Mouse (Mus musculus) heart, embryonic 16.5 days (tissue): ENCODE results near the gene Mkln1. TPM values are rescaled to one million over a fixed set of nuclear protein-coding genes. Genes with fewer than 3 reads are reported as not detected.

Experiments
- ATAC-seq: fragments of 200-750 bp; cut with Nextera tagmentation; replicated peaks from 2 replicates; pipeline ENCODE4 v1.8.0; 2017; ENCODE audit warnings: moderate number of reproducible peaks; ENCODE audit not compliant: insufficient read depth, low FRiP score; ENCODE audit errors: extremely low read depth
- H3K27ac ChIP-seq: fragments of 300-500 bp; sonication (generic); 2 replicates; pipeline ENCODE4 v1.5.1; 2014; ENCODE audit warnings: mild to moderate bottlenecking, low read length, control low read depth, moderate library complexity
- H3K27me3 ChIP-seq: fragments of 300-500 bp; sonication (generic); 2 replicates; pipeline ENCODE4 v1.6.1; 2014; ENCODE audit warnings: low read length, mixed read lengths; ENCODE audit not compliant: control insufficient read depth, insufficient read depth
- H3K36me3 ChIP-seq: fragments of 300-500 bp; sonication (generic); 2 replicates; pipeline ENCODE4 v1.6.1; 2014; ENCODE audit not compliant: control insufficient read depth, insufficient read depth
- H3K4me1 ChIP-seq: fragments of 300-500 bp; sonication (generic); 2 replicates; pipeline ENCODE4 v1.6.1; 2014; ENCODE audit warnings: low read length, mixed read lengths; ENCODE audit not compliant: control insufficient read depth, insufficient read depth
- H3K4me2 ChIP-seq: fragments of 300-500 bp; sonication (generic); 2 replicates; pipeline ENCODE4 v1.6.1; 2014; ENCODE audit warnings: low read depth, mild to moderate bottlenecking, control low read depth, low read length
- H3K4me3 ChIP-seq: fragments of 300-500 bp; sonication (generic); 2 replicates; pipeline ENCODE4 v1.5.1; 2014; ENCODE audit warnings: mild to moderate bottlenecking, control low read depth, low read length
- H3K9ac ChIP-seq: fragments of 300-500 bp; sonication (generic); 2 replicates; pipeline ENCODE4 v1.6.1; 2014; ENCODE audit warnings: low read length, control low read depth
- H3K9me3 ChIP-seq: fragments of 300-500 bp; sonication (generic); replicated peaks from 2 replicates; pipeline ENCODE4 v1.6.1; 2016; ENCODE audit warnings: low read length; ENCODE audit not compliant: control insufficient read depth
- WGBS: fragments of 180-500 bp; shearing (Covaris S2); extraction: QIAGEN DNeasy Blood & Tissue Kit; methylation state at CpG from one replicate; pipeline ENCODE4 v1.1.7; 2014; 5-methylcytosine and 5-hydroxymethylcytosine counted together
- polyA plus RNA-seq: library from polyadenylated mRNA; unstranded; fragments of >200 nt; fragmentation: Nextera tagmentation; extraction: Ambion mirVana; gene quantifications from 2 replicates; pipeline ENCODE4 v1.2.1, GENCODE M21; 2015

The Mkln1 gene
- polyA plus RNA-seq, 1 experiment from 2014 or later, result 228 TPM

DNA sequence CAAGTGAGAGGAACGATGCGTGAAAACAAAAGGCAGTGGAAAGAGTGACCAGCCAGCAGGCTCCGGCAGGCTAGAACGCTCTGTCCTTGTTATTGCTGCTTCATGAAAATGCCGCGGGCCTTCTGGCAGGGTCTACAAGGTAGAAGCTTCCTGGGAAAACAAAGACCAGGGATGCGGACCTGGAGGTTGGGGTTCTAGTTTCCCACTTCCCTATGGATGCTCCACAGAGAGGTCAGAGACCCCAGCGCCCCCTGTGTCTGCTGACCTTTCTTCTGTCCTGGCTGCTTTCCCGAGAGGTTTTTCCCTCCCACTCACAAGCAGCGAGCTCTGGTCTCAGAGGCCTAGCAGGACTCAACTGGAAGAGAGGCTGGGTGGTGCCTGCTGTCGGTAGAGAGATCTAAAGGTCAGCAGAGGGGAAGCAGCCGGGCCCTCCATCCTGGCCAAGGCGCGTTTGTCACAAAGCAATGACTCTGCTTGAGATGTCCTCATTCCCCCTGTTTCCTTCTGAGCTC, 27.9 kb upstream of the Mkln1 start:
- Histone ChIP-seq H3K4me2 (no peak overlapping the region), H3K9me3 (no peaks in the 10 kb centered on the region), H3K4me3 (no peak overlapping the region), H3K9ac (no peak overlapping the region), H3K4me1 (peaks cover 17% of the 10 kb centered on the region; the same call in 1 of the 2 replicates), H3K27me3 (no peaks in the 10 kb centered on the region), H3K36me3 (no peaks in the 10 kb centered on the region), H3K27ac (peak overlapping the region; percentile 75)
- WGBS, result 52% methylated on average over 14 of the region's 14 CpGs
- 0 out of 2 replicates have a peak, but pooled peaks have one; percentile 23 for ATAC-seq

DNA sequence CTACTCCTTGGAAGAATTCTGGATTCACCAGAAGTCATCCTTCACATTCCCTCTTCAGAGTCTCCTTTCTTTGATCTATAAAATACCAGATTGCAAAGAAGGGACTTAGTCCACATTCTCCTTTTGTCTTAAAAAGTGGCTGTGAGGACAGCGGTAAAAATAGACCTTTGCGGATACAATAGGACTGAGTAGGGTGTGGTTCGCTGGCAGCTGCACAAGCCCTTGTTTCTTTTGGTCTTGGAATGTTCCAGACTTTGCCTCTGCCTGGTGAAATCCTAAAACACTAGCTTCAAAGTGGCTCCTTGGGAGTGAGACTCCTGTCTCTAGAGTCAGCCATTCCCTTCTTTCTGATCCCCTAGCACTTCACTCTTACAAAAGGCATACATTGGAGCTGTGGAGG, 27.4 kb upstream of the Mkln1 start:
- Histone ChIP-seq H3K4me2 (no peak overlapping the region), H3K27ac (peak overlapping the region; percentile 75), H3K9me3 (no peaks in the 10 kb centered on the region), H3K4me1 (peaks cover 17% of the 10 kb centered on the region; the same call in 1 of the 2 replicates), H3K4me3 (no peak overlapping the region), H3K36me3 (no peaks in the 10 kb centered on the region), H3K27me3 (no peaks in the 10 kb centered on the region), H3K9ac (no peak overlapping the region)
- ATAC-seq, result no peak; the same call in 1 of the 2 replicates
- 46% methylated on average over 3 of the region's 3 CpGs for WGBS

- no peak overlapping the region for H3K4me3 ChIP-seq
- peak; percentile 52; the same call in 1 of the 2 replicates for ATAC-seq
- no peaks in the 10 kb centered on the region for H3K36me3 ChIP-seq
- H3K9ac ChIP-seq, result no peak overlapping the region
- H3K27ac ChIP-seq, result no peak overlapping the region
- no peak overlapping the region for H3K4me2 ChIP-seq
- H3K27me3 ChIP-seq, result no peaks in the 10 kb centered on the region
- WGBS, result 11% methylated on average over 3 of the region's 3 CpGs
- H3K4me1 ChIP-seq, result peaks cover 17% of the 10 kb centered on the region; the same call in 1 of the 2 replicates
- no peaks in the 10 kb centered on the region for H3K9me3 ChIP-seq
These were observed 25.9 kb upstream of the Mkln1 start for GRCm38 (mm10) chr6:31372620-31373019.

DNA sequence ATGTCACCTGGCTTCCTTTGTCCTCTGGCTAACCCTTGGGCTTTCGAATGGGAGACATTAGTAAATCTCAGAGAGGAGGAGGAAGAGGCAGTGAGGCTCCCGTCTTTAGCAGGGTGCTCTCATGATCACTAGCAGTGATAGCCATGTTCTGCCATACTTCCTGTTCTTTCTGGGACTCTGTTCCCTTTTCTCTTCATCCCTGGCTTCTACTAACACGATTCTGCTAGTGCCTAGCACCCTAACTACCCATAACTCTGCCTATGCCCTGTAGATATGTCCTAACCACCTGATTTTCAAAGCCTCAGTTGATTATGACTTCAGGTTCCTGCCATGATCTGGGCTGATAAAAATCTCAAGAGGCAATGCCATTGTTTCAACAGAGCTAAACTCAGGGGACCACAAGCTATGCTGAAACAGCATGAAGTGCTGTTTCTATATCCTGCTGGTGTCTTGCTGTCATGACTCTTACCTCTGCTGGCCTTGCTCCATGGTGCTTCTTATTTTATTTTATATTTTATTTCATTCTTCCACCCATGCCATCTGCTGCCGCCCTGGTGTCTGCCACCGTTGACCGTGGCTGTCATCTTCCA, 25.4 kb upstream of the Mkln1 start:
- Histone ChIP-seq H3K36me3 (no peaks in the 10 kb centered on the region), H3K9me3 (no peaks in the 10 kb centered on the region), H3K27me3 (no peaks in the 10 kb centered on the region), H3K4me1 (peaks cover 17% of the 10 kb centered on the region; the same call in 1 of the 2 replicates), H3K4me2 (no peak overlapping the region), H3K4me3 (no peak overlapping the region), H3K9ac (no peak overlapping the region), H3K27ac (no peak overlapping the region)
- no peak for ATAC-seq
- 77% methylated on average over 6 of the region's 6 CpGs for WGBS

DNA sequence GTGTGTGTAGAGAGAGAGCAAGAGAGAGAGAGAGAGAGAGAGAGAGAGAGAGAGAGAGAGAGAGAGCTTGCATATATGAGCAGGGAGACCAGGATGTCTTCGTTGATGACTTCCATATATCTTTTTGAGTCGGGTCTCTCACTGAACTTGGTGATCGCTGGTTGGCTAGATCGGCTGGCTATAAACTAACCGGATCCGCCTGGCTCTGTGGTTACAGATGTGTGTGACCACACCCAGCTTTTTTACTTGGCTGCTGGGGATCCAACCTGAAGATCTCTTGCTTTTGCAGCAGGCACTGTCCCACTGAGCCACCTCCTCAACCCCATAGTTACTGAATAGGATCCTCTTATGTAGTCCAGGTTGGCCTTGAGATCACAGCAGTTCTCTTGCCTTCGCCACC, 15.5 kb upstream of the Mkln1 start:
- ATAC-seq, result no peak
- 87% methylated on average over 7 of the region's 7 CpGs for WGBS
- no peak overlapping the region for H3K4me3 ChIP-seq
- no peaks in the 10 kb centered on the region for H3K36me3 ChIP-seq
- H3K4me2 ChIP-seq, result no peak overlapping the region
- no peaks in the 10 kb centered on the region for H3K27me3 ChIP-seq
- H3K27ac ChIP-seq, result no peak overlapping the region
- no peaks in the 10 kb centered on the region for H3K4me1 ChIP-seq
- no peak overlapping the region for H3K9ac ChIP-seq
- peaks cover 2% of the 10 kb centered on the region; the same call in 1 of the 2 replicates for H3K9me3 ChIP-seq

DNA sequence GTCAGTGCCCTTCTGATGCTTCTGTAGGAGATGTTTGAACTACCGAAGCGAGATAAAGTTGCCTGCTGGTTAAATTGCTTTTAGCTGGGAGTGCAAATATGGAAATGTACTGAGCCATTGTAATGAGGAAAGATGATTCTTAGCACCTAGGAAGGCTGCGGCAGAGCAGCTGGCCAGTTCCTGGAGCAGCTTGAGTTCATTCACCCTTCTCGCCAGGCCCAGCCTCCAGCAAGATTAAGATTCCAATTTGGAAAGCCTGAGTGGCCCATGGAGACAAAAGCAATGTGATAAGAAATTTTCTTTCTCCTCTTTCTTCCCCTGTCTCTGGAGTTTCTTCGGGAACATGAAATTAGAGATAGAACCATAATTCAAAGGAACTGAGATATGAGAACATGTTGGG, 13.7 kb upstream of the Mkln1 start:
- Histone ChIP-seq H3K4me3 (no peak overlapping the region), H3K27ac (no peak overlapping the region), H3K9ac (no peak overlapping the region), H3K36me3 (no peaks in the 10 kb centered on the region), H3K9me3 (peaks cover 2% of the 10 kb centered on the region; the same call in 1 of the 2 replicates), H3K27me3 (no peaks in the 10 kb centered on the region), H3K4me2 (no peak overlapping the region), H3K4me1 (peaks cover 3% of the 10 kb centered on the region)
- ATAC-seq, result no peak
- 50% methylated on average over 5 of the region's 5 CpGs for WGBS

DNA sequence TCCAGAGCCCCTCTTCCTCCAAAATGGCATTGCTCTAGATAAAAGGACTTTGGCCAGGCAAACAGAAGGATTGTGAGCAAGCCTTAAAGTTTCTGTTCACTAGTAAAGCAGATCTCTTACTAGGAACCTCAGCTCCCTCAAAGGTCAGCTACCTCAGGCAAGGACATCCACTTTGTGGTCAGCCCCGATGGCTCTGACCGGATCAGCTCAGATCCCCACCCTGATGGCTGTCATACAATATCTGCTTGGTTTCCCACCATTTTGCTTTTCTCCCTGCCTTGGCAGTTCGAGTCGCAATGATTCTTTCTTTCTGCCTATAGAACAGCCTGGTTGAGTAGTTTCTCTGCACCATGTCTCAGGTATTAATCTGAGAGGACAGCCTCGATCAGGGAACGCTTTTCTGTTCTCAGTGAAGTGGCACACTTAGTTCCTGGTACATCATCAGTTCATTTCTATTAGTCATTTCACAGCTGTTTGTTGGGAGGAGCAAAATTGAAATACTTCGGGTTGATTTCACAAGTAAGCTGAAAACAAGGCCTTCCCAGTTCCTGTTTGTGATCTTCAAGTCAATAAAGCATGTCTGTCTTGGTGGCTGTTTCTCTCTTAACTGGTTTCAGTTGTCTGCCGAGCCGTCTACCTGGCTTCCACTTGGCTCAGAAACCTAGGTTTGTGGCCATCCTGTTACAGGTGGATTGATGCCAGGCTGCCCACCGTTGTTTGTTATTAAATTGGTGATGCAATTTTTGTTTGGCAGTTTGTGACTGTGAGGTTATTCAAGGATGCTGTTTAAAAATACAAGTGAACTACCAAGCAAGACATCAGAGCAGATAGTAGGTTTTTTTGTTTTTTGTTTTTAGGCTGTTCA, 13.0 kb upstream of the Mkln1 start:
- Histone ChIP-seq H3K27me3 (no peaks in the 10 kb centered on the region), H3K9ac (no peak overlapping the region), H3K36me3 (no peaks in the 10 kb centered on the region), H3K27ac (no peak overlapping the region), H3K4me1 (peaks cover 10% of the 10 kb centered on the region), H3K4me2 (no peak overlapping the region), H3K9me3 (no peaks in the 10 kb centered on the region; the same call in 1 of the 2 replicates), H3K4me3 (no peak overlapping the region)
- no peak for ATAC-seq
- WGBS, result 88% methylated on average over 10 of the region's 10 CpGs

GRCm38 (mm10) chr6:31389716-31390115, 8.8 kb upstream of the Mkln1 start:
- Histone ChIP-seq H3K9ac (no peak overlapping the region), H3K27me3 (no peaks in the 10 kb centered on the region), H3K4me3 (no peak overlapping the region), H3K4me1 (peaks cover 20% of the 10 kb centered on the region), H3K4me2 (no peak overlapping the region), H3K27ac (peak overlapping the region; percentile 29; the same call in 1 of the 2 replicates), H3K9me3 (no peaks in the 10 kb centered on the region; the same call in 1 of the 2 replicates), H3K36me3 (no peaks in the 10 kb centered on the region)
- 80% methylated on average over 6 of the region's 6 CpGs for WGBS
- no peak for ATAC-seq
